Mouse (Mus musculus) CD4-positive, CD25-positive, alpha-beta regulatory T cell, adult 4 months (primary cell): ENCODE results near the gene Zfand6. TPM values are rescaled to one million over a fixed set of nuclear protein-coding genes. Genes with fewer than 3 reads are reported as not detected.
A peak's percentile ranks its signal among the peaks of the same experiment; 100 is the strongest.

Source experiments
- ATAC-seq: one replicate; pipeline ENCODE4 v1.8.0; 2017
- polyA plus RNA-seq, 2 experiments: library from polyadenylated mRNA; unstranded; fragments of 100-300 nt; shearing (Covaris generic); gene quantifications; one replicate each; pipeline ENCODE4 v1.2.1; 2017

Zfand6 gene
- polyA plus RNA-seq, result 100 to 1,000 TPM; 110 to 144 TPM

DNA sequence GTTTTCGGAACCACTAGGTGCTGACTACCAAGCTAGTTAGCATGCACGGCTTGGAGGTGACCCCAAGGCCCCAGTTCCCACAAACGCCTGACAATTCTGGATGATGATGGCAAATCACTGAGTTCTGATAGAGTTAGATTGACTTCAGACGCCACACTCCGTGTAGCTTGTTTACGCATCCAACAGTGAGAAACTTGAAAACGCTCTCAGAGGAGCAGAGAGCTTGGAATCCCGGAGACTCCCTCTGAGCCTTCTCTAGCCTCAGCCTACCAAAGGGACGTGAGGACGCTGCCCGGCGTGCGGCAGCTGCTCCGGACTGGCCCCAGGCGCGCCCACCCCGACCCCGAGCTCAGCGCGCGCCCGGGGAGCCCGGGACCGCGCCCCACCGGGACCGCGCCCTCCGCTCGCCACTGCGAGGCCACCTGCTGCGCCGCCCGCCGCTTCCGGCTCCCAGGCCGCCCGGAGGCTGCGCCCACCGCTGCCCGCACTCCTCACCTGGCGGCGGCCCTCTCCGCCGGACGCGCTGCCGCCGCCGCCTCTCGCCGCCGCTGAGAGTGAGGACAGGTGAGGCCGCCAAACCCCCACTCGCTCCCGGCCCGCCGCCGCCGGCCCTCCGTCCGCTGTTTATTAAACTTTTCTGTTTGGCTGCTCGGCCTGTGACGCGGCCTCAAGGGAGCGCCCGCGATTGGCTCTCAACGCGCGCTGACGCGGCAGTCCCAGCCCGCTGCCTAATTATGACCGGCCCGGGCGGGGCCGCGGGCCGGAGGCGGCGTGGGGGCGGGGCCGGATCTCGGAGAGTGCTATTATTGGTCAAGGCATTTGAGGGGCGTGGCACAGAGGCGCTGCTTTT lies at the start of gene Zfand6:
Gene Zfand6, minus strand, starts transcription at position 709 of the 850 bp plus-strand sequence.
- ATAC-seq, result peak; percentile 87

DNA sequence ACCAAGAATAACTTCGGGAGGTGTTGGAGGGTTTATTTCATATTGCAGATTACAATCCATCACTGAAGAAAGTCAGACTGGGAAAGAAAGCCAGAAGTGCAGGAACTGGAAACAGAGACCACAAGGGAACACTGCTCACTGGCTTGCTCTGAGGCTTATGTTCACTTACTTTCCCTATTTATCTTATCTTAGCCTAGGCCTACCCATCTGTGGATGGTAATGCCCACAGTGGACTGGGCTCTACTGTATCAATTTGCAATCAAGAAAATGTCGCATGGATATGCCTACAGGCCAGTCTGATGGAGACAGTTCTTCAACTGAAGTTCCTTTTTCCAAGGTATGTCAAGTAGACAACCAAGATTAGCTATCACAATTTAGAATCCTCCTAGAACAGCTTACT lies 47.0 kb upstream of the Zfand6 start:
- no peak for ATAC-seq

- ATAC-seq, result no peak
Observed at GRCm38 (mm10) chr7:84733038-84733437, 43.3 kb upstream of the Zfand6 start.

- ATAC-seq, result no peak
Observed at GRCm38 (mm10) chr7:84732052-84732451, 42.3 kb upstream of the Zfand6 start.

- ATAC-seq, result no peak
Observed at GRCm38 (mm10) chr7:84731076-84731475, 41.3 kb upstream of the Zfand6 start.

- ATAC-seq, result no peak
Observed at GRCm38 (mm10) chr7:84722804-84723459, 33.2 kb upstream of the Zfand6 start.

DNA sequence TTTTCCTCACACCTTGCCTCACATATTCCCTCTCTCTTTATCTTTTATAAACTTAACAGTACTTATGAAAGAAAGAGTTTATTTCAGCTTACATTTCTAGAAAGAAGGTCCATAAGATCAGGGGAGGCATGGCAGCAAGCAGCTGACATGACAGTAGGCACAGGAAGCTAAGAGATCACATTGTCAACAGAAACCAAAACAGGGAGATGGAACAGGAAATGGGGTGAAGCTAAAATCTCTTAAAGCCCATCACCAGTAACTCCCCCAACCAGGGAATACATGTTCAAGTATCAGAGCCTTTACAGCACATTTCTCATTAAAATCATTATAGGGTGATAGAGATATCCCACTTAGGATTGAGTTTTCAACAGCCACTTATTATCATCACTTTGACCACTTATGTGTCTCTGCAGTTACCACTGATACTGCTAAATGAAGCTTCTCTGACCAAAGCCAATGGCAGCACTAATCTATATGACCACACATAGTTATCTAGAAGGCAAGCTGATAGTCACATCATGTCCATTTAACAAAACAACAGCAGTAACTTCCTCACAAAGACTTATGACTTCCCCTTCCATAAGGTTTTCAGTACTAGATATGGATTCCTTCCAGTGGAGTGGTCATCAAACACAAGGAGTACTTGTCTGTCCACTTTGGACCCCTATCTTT lies 20.7 kb upstream of the Zfand6 start:
- ATAC-seq, result peak; percentile 76

GRCm38 (mm10) chr7:84706877-84707276 lies 17.1 kb upstream of the Zfand6 start:
- ATAC-seq, result no peak

GRCm38 (mm10) chr7:84690101-84690509 lies 346 bp upstream of the Zfand6 start:
- ATAC-seq, result peak; percentile 65

- ATAC-seq, result no peak
Observed at GRCm38 (mm10) chr7:84687653-84688580, 1.8 kb downstream of the Zfand6 start.

- no peak for ATAC-seq
Observed at GRCm38 (mm10) chr7:84686380-84686779, 3.4 kb downstream of the Zfand6 start.

DNA sequence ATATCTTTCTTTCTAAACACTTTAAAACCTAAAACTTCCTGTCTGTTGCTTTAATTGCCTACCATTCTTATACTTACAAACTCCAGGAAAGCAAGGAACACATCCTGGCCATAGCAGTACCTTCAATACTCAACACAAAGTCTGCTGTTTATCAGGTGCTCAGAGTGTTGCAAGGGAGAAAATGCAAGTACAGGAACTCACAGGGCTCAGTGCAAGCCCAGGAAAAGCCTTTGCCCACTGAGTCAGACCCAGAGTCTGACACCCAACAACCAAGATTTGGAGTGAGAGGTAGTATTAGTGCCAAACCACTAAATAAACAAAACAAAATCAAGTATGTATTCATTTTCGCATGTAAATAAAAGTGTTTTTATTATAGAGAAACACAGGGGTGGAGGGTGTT lies 5.1 kb downstream of the Zfand6 start:
- no peak for ATAC-seq

- peak; percentile 34 for ATAC-seq
Observed at GRCm38 (mm10) chr7:84681558-84681957, 8.2 kb downstream of the Zfand6 start.

DNA sequence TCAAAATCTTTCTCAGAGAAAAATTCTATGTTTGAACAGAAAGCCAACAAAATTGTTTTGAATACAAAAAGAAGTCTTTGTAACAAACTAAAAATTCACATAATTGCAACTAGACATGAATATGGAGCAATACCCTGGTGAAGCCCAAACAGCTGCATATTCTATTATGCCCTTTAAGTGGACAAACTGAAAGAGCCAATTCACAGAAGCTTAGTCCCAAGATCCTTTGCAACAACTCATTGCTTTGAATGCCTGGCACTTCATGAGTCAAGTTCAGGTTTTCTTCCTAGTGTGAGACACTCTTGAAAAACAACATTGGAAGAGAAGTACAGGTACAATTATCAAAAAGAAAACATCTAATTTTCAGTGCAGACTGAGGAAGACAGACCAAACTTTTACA lies 8.8 kb downstream of the Zfand6 start:
- no peak for ATAC-seq

DNA sequence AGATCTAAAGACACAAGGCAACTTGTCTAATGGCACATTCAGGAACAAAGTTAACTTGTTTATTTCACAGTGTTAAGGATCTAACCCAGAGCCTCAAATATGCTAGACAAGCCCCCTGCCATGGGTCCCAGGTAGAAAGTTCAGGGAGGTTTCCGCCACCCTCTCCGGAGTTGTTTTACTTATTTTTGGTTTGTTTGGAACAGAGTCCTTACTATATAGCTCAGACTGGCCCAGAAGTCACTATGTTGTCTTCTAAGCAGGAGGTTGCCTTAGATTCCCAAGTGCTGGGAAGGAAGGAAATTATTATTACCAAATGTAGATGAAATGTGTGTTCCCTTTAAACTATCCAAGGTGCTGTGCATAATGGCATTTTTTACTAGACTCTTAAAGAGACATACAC lies 9.7 kb downstream of the Zfand6 start:
- ATAC-seq, result no peak

DNA sequence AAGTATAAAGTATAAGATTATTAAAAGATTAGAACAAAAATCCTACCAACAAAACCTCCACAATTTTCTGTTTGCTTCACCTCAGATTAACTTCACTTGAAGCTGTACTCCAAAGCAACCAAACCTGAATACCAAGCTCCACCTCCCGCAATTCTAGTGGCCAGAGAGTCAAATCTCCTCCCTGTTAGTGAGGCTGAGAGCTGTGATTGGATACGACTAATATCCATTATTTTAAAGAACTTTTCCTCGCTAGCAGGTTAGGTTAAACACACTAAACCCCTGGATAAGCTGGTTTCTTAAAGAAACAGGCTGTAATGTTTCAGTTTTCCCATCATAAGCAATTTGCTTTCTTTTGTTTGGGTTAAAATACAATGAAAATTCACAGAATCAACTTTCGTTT lies 10.5 kb downstream of the Zfand6 start:
- peak; percentile 97 for ATAC-seq

GRCm38 (mm10) chr7:84673103-84673502 lies 16.7 kb downstream of the Zfand6 start:
- ATAC-seq, result no peak

GRCm38 (mm10) chr7:84669554-84670152 lies 20.1 kb downstream of the Zfand6 start:
- peak; percentile 68 for ATAC-seq

DNA sequence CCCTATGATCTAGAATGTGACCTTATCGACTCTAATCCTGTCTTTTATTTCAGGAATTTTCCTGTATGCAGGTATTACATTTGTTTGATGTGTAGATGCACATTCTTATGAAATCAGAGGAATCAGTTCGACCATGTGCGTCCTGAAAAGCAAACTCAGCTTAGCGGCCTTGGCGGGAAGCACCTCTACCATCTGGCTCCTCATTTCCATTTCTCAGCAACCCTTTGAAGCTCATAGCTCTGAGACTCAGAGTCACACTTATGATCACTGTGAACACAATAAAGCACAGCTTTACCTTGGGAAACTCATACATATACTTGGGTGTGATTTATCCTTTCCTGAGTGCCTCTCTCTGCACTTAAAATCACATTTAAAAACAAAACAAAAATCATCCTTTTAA lies 21.8 kb downstream of the Zfand6 start:
- no peak for ATAC-seq

- no peak for ATAC-seq
Observed at GRCm38 (mm10) chr7:84652740-84653139, 37.0 kb downstream of the Zfand6 start.

- no peak for ATAC-seq
Observed at GRCm38 (mm10) chr7:84651987-84652321, 37.8 kb downstream of the Zfand6 start.
